Mouse (Mus musculus): ENCODE measurements around the gene Sult1a1.
"Not testable (repeated sequence)": the region's sequence is repeated elsewhere in the genome, so short reads cannot be mapped to it uniquely, and the experiment has no call there.

Sult1a1 gene

GRCm38 (mm10) chr7:126697838-126698237 is 21.6 kb upstream of the Sult1a1 start:
- no peak for DNase-seq (ENCODE audit: extremely low spot score, low read depth, low spot score)

- no peak for DNase-seq (ENCODE audit: extremely low spot score, low read depth, low spot score)
Measured at GRCm38 (mm10) chr7:126696886-126697285, 20.7 kb upstream of the Sult1a1 start.

DNA sequence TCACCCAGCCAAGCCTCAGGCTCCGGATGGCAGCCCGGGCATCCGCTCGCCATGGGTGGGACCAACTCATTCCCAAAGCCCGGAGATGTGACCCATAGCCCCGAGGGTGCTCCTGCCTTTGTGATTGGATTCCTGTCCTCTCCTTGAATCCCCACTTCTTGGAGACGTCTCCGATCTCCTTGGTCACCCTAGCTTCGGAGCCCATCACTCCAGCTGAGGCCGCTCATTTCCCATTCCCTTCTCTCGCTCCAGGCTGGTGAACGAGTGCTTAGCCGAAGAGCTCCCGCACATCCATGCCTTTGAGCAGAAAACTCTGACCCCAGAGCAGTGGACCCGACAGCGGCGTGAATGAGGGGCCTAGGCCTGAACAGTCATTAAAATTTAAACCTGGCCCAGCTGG is 20.1 kb upstream of the Sult1a1 start:
- no peak for DNase-seq (ENCODE audit: extremely low spot score, low read depth, low spot score)

- DNase-seq (ENCODE audit: extremely low spot score, low read depth, low spot score): peak; percentile 94
Measured at GRCm38 (mm10) chr7:126695631-126696207, 19.5 kb upstream of the Sult1a1 start, which contains the start of gene Slx1b. Slx1b (minus strand) TSS chr7:126695784.

GRCm38 (mm10) chr7:126695210-126695611 is 19.0 kb upstream of the Sult1a1 start, which contains the start of gene Bola2:
Bola2 (plus strand) TSS chr7:126695401.
- DNase-seq (ENCODE audit: extremely low spot score, low read depth, low spot score): no peak

DNA sequence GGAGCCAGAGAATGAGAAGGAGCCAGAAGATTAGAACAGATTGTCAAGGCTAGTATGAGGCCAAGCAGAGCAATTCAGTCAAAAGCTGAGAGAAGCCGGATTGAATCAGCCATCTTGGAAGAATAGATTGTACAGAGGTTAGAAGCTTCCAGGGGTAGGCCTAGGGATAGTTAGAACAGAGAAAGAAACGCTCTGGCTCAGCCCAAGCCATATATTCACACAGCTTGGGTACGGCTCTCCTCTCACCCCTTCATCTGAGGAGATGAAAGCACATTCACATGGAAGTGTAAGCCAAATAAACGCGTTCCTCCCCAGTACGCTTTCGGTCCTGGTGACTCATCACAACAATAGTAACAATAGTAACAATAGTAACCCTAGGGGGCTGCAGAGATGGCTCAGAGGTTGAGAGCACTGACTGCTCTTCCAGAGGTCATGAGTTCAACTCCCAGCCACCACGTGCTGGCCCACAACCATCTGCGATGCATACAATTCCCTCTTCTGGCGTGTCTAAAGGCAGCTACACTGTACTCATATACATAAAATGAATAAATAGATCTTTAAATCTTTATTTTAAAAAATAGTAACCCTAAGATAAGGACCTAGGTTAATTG is 18.3 kb upstream of the Sult1a1 start:
- DNase-seq (ENCODE audit: extremely low spot score, low read depth, low spot score): no peak

GRCm38 (mm10) chr7:126693781-126694180 is 17.5 kb upstream of the Sult1a1 start:
- DNase-seq (ENCODE audit: extremely low spot score, low read depth, low spot score): no peak

DNA sequence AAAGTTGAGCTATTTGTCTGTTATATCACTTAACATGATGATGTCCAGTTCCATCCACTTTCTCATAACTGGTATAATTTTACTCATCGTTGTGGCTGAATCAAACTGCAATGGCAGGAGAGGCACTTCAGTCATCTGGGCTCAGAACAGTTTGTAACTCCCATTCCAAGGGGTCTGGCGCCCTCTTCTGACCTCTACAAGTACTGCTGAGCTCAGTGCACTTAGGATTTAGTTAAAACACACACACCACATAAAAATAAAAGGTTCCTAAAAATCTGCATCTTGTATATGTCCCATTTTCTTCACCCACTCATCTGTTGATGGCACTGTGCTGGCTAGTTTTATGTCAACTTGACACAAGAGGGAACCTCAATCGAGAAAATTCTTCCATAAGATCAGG is 17.0 kb upstream of the Sult1a1 start:
- peak; percentile 69 for DNase-seq (ENCODE audit: extremely low spot score, low read depth, low spot score)

DNA sequence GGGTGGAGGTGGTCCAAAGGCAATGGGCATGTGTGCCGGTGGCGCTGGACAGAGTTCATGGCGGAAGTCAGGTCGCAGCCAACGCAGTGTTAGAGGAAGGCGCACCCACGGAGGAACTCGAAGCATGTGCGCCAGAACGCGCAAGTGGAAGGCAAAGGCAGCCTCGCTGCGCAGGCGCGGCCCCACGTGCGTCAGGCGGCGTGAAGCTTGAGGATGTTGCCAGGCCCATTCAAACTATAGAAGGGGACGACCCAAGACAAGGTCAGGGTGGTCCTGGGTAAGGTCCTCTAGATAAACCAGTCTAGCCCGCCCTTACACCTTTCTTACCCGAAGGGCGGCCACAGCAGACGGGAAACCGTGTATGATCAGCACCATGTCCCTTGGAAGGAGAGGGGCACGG is 16.2 kb upstream of the Sult1a1 start:
- no peak for DNase-seq (ENCODE audit: extremely low spot score, low read depth, low spot score)

DNA sequence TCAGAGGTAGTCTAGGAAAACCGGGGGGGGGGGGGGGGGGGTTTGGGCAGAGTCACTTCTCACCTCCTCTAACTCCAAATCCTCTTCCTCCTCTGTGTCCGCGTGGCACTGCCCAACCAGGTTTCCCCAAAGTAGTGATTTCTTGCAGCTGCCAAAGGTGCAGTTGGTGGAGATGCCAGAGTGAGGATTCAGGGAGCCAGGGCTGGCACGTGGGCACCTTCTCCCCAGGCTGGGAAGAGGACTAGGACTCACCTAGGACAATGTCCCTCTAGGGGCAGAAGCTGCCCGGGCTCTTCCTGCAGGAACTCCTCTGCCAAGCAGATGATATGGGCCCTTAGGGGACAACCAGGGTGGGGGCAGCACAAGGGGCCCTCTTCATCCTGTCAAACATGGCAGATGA is 15.4 kb upstream of the Sult1a1 start:
- no peak for DNase-seq (ENCODE audit: extremely low spot score, low read depth, low spot score)

DNA sequence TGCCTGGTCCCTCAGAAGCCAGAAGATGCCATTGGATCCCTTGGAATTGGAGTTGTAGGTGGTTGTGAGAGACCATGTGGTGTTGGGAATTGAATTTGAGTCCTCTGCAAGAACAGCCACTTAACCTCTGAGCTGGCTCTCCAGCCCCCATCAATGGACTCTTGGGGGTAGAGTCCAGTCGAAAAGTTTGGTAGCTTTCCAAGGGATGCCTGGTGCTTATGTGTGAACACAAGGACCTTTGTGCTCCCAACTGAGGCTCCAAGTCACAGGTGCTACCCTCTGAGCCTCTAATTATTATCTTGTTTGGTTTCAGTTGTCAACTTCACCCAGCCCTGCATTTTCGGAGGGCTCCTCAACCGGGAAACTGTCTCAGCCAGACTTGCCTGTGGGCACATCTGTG is 14.5 kb upstream of the Sult1a1 start:
- no peak for DNase-seq (ENCODE audit: extremely low spot score, low read depth, low spot score)

DNA sequence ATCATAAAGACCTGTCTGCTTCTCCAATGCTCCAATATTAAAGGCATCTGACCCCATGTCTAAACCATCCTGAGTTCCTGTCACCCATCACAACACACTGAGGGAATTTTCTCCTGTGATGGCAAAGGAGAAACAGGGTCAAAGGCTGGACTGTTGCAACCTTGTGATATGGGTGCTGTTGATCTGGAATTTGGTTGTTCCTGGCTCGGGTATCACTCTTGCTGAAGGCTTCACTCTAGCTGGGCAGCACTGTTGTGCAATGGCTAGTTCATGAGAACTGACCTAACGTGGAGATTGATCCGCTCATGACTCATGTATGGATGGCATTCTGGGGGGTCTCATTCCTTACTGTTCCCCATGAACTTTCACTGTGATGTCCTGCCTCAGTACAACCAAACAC is 12.8 kb upstream of the Sult1a1 start:
- no peak for DNase-seq (ENCODE audit: extremely low spot score, low read depth, low spot score)

GRCm38 (mm10) chr7:126688156-126688555 is 11.9 kb upstream of the Sult1a1 start:
- not testable (repeated sequence) for DNase-seq (ENCODE audit: extremely low spot score, low read depth, low spot score)

DNA sequence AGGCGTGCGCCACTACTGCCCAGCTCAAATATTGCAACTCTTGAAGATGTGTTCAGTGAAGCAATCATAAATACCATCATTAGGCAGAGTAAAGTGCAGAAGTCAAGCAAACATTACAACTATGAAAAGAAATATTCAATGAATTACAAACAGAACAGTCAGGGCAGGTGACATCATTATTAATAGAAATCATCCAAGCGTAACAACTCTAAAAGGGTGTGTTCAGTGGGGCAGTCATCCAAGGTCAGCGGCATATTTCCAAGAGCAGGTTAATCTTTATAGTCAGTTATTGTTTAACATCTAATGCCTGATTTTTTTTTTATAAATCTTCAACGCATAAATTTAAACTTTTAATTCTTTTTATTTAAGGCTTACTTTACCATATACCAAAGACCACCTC is 5.0 kb upstream of the Sult1a1 start:
- no peak for DNase-seq (ENCODE audit: extremely low spot score, low read depth, low spot score)

DNA sequence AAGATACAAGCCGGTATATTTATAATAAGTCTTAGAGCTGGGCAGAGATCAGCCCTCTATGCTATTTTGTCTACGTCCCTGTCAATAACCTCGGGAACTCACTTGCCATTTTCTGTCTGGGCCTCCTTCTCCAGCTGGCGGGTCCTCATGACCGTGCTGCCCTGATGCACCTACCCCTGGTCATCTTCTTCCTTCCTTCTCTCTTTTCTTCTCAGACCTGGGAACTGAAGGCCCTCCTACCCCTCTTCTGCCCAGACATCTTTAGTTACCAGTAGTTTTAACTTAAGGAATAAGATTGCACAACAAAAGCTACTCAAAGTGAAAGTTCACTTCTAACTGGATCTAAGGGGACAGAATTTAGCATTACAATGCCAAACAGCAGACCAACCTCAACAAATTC is 3.5 kb upstream of the Sult1a1 start:
- DNase-seq (ENCODE audit: extremely low spot score, low read depth, low spot score): no peak

- no peak for DNase-seq (ENCODE audit: extremely low spot score, low read depth, low spot score)
Measured at GRCm38 (mm10) chr7:126678545-126679341, 2.5 kb upstream of the Sult1a1 start.

- no peak for DNase-seq (ENCODE audit: extremely low spot score, low read depth, low spot score)
Measured at GRCm38 (mm10) chr7:126676631-126677220, 494 bp upstream of the Sult1a1 start.

GRCm38 (mm10) chr7:126675104-126675503 is 1.1 kb downstream of the Sult1a1 start:
- DNase-seq (ENCODE audit: extremely low spot score, low read depth, low spot score): no peak

DNA sequence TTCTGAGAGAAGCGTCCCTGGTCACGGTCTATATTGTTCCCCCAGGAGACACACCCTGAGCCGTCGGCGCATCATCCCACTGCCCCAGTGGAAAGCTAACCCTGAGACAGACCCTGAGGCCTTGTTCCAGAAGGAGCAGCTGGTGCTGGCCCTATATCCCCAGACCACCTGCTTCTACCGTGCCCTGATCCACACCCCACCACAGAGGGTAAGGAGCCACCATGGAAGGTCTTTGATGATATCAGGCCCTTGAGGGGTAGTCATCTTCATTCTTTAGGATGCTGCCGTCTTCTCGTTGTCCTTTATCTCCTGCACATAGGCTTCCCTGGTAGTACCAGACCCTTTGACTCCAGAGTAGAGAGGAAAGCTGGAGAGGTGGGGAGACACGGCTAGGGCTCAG is 4.1 kb downstream of the Sult1a1 start:
- DNase-seq (ENCODE audit: extremely low spot score, low read depth, low spot score): no peak

DNA sequence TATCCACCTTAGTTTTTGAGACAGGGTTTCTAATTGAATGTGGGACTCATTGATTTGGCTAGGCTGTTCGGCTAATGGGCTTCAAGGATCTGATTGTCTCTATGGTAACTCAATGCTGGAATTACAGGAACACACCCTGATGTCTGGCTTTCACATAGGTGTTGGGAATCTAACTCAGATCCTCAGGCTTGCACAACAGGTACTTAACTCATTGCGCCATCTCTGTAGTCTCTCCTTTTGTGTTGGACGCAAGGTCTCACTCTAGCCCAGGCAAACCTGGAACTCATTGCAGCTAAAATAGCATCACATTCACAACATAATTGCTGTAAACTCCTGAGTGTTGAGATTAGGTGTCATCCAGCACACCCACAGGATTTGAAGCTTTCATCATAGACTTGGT is 6.1 kb downstream of the Sult1a1 start:
- no peak for DNase-seq (ENCODE audit: extremely low spot score, low read depth, low spot score)

DNA sequence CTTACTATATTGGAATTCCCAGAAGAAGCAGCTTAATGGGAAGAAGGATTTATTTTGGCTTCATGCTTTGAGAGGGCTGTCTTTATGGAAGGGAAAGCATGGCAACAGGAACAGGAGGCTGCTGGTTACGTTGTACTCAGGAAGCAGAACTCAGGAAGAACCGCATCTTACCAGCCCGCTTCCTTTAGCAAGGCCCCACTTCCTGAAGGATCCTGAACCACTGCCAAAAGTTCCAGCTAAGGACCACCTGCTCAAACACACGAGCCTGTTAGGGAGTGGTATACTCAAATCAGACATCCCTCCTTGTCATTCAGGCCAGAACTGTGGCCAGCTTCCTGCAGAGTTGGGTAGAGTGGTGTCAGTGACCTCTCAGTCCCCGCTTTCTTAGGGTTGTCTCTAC is 7.8 kb downstream of the Sult1a1 start:
- DNase-seq (ENCODE audit: extremely low spot score, low read depth, low spot score): no peak
